Mouse (Mus musculus) heart, embryonic 14.5 days (tissue): ENCODE measurements around the gene Ccdc30. TPM values are rescaled to one million over a fixed set of nuclear protein-coding genes. Genes with fewer than 3 reads are reported as not detected.
"Not testable (repeated sequence)": the region's sequence is repeated elsewhere in the genome, so short reads cannot be mapped to it uniquely, and the experiment has no call there.

Experiments
- ATAC-seq: fragments of 200-750 bp; cut with Nextera tagmentation; 2 replicates; pipeline ENCODE4 v1.8.0; 2017; ENCODE audit warnings: low read depth, moderate TSS enrichment; ENCODE audit not compliant: insufficient number of reproducible peaks, insufficient read depth, low FRiP score
- H3K27ac ChIP-seq, 2 experiments: fragments of 200-500 bp in 1 of 2; fragments of 300-500 bp in 1 of 2; sonication (generic) in 1 of 2; replicated peaks in 1 of 2; 2 replicates each; pipeline ENCODE4 v1.5.1; 2012 to 2014; ENCODE audit warnings: low read depth in 2 of 2, low read length in 2 of 2, control low read depth in 1 of 2, mild to moderate bottlenecking in 1 of 2, mixed read lengths in 1 of 2; ENCODE audit not compliant: control insufficient read depth in 1 of 2, insufficient read depth in 1 of 2
- H3K27me3 ChIP-seq: fragments of 300-500 bp; sonication (generic); 2 replicates; pipeline ENCODE4 v1.6.1; 2014; ENCODE audit warnings: mild to moderate bottlenecking, low read length, control low read depth; ENCODE audit not compliant: control insufficient read depth, insufficient read depth
- H3K36me3 ChIP-seq: fragments of 300-500 bp; sonication (generic); 2 replicates; pipeline ENCODE4 v1.6.1; 2014; ENCODE audit warnings: mild to moderate bottlenecking, control low read depth, low read length, mixed read lengths; ENCODE audit not compliant: control insufficient read depth, insufficient read depth
- H3K4me1 ChIP-seq, 2 experiments: fragments of 200-500 bp in 1 of 2; fragments of 300-500 bp in 1 of 2; sonication (generic) in 1 of 2; 2 replicates each; pipeline ENCODE4 v1.6.1; 2012 to 2014; ENCODE audit warnings: low read length in 2 of 2, control low read depth in 1 of 2, mixed read lengths in 1 of 2; ENCODE audit not compliant: control insufficient read depth in 2 of 2, insufficient read depth in 2 of 2
- H3K4me2 ChIP-seq: fragments of 300-500 bp; sonication (generic); 2 replicates; pipeline ENCODE4 v1.6.1; 2014; ENCODE audit warnings: mild to moderate bottlenecking, low read length
- H3K4me3 ChIP-seq, 2 experiments: fragments of 200-500 bp in 1 of 2; fragments of 300-500 bp in 1 of 2; sonication (generic) in 1 of 2; 2 replicates each; pipeline ENCODE4 v1.5.1; 2012 to 2014; ENCODE audit warnings: low read length in 2 of 2, mild to moderate bottlenecking in 2 of 2, control low read depth in 1 of 2, low read depth in 1 of 2, moderate library complexity in 1 of 2; ENCODE audit not compliant: control insufficient read depth in 1 of 2, insufficient read depth in 1 of 2
- H3K9ac ChIP-seq: fragments of 300-500 bp; sonication (generic); 2 replicates; pipeline ENCODE4 v1.6.1; 2014; ENCODE audit warnings: mild to moderate bottlenecking, low read length
- H3K9me3 ChIP-seq: fragments of 300-500 bp; sonication (generic); 2 replicates; pipeline ENCODE4 v1.6.1; 2016; ENCODE audit warnings: low read length, control low read depth; ENCODE audit not compliant: control insufficient read depth
- WGBS: fragments of 180-500 bp; shearing (Covaris S2); extraction: QIAGEN DNeasy Blood & Tissue Kit; methylation state at CpG from one replicate; pipeline ENCODE4 v1.1.7; 2014; 5-methylcytosine and 5-hydroxymethylcytosine counted together
- polyA plus RNA-seq: library from polyadenylated mRNA; unstranded; fragments of >200 nt; fragmentation: Nextera tagmentation; extraction: Ambion mirVana; gene quantifications from 2 replicates; pipeline ENCODE4 v1.2.1, GENCODE M21; 2014

The Ccdc30 gene
- polyA plus RNA-seq, 1 experiment from 2014 or later: 4.6 TPM

- peak overlapping the region; percentile 87 for H3K9ac ChIP-seq
- WGBS: under 1% methylated on average over 24 of the region's 24 CpGs
- peak overlapping the region; percentile 90 to 96 for H3K4me3 ChIP-seq
- H3K27me3 ChIP-seq: no peaks in the 10 kb centered on the region
- H3K36me3 ChIP-seq: peaks cover 23% of the 10 kb centered on the region
- H3K9me3 ChIP-seq: no peaks in the 10 kb centered on the region
- H3K27ac ChIP-seq: peak overlapping the region; percentile 54 to 91; a peak in 3 of 4 replicates
- H3K4me2 ChIP-seq: peak overlapping the region; percentile 92
- peaks cover 7 to 20% of the 10 kb centered on the region in 2 experiments for H3K4me1 ChIP-seq
- ATAC-seq: no peak
These were observed 122.3 kb downstream of the Ccdc30 start for GRCm38 (mm10) chr4:119292771-119293573.

GRCm38 (mm10) chr4:119291921-119292320 lies 123.4 kb downstream of the Ccdc30 start:
- no peak for ATAC-seq
- peaks cover 25% of the 10 kb centered on the region for H3K36me3 ChIP-seq
- peaks cover 7 to 31% of the 10 kb centered on the region in 2 experiments for H3K4me1 ChIP-seq
- no peaks in the 10 kb centered on the region for H3K27me3 ChIP-seq
- peak overlapping the region; percentile 92 for H3K4me2 ChIP-seq
- no peak overlapping the region for H3K27ac ChIP-seq
- 92% methylated on average over 1 of the region's 1 CpGs for WGBS
- peak overlapping the region; percentile 87 for H3K9ac ChIP-seq
- peak overlapping the region; percentile 90 to 96; a peak in 3 of 4 replicates for H3K4me3 ChIP-seq
- no peaks in the 10 kb centered on the region for H3K9me3 ChIP-seq

- H3K27me3 ChIP-seq: no peaks in the 10 kb centered on the region
- no peak overlapping the region for H3K27ac ChIP-seq
- 71% methylated on average over 2 of the region's 2 CpGs for WGBS
- H3K9ac ChIP-seq: no peak overlapping the region
- no peak overlapping the region for H3K4me3 ChIP-seq
- H3K4me1 ChIP-seq: peaks cover 0 to 25% of the 10 kb centered on the region in 2 experiments; a peak in 3 of 4 replicates
- peaks cover 70% of the 10 kb centered on the region for H3K36me3 ChIP-seq
- H3K4me2 ChIP-seq: no peak overlapping the region
- ATAC-seq: no peak
- H3K9me3 ChIP-seq: no peaks in the 10 kb centered on the region
These were observed 130.0 kb downstream of the Ccdc30 start for GRCm38 (mm10) chr4:119285336-119285735.

- ATAC-seq: no peak
- Histone ChIP-seq H3K9me3 (no peaks in the 10 kb centered on the region), H3K4me1 (peaks cover 0 to 25% of the 10 kb centered on the region in 2 experiments; a peak in 2 of 4 replicates), H3K27ac (no peak overlapping the region), H3K4me3 (no peak overlapping the region), H3K9ac (no peak overlapping the region), H3K36me3 (peaks cover 73% of the 10 kb centered on the region), H3K27me3 (no peaks in the 10 kb centered on the region), H3K4me2 (no peak overlapping the region)
- 83% methylated on average over 1 of the region's 1 CpGs for WGBS
These were observed 130.5 kb downstream of the Ccdc30 start for GRCm38 (mm10) chr4:119284861-119285260.

GRCm38 (mm10) chr4:119278784-119279183 lies 136.5 kb downstream of the Ccdc30 start:
- not testable (repeated sequence) for H3K27me3 ChIP-seq, H3K9ac ChIP-seq, H3K4me1 ChIP-seq, H3K4me3 ChIP-seq, ATAC-seq, H3K4me2 ChIP-seq, H3K9me3 ChIP-seq, H3K27ac ChIP-seq
- 87% methylated on average over 15 of the region's 15 CpGs for WGBS
- peaks cover 90% of the 10 kb centered on the region for H3K36me3 ChIP-seq

GRCm38 (mm10) chr4:119275726-119276125 lies 139.6 kb downstream of the Ccdc30 start:
- no peak for ATAC-seq
- Histone ChIP-seq H3K9ac (no peak overlapping the region), H3K4me1 (no peaks in the 10 kb centered on the region), H3K27ac (peak overlapping the region; percentile 65 to 80), H3K9me3 (no peaks in the 10 kb centered on the region), H3K36me3 (peaks cover 90% of the 10 kb centered on the region), H3K4me3 (no peak overlapping the region), H3K4me2 (no peak overlapping the region), H3K27me3 (no peaks in the 10 kb centered on the region)
- 57% methylated on average over 2 of the region's 2 CpGs for WGBS

GRCm38 (mm10) chr4:119275226-119275625 lies 140.1 kb downstream of the Ccdc30 start:
- ATAC-seq: no peak
- Histone ChIP-seq H3K27me3 (no peaks in the 10 kb centered on the region), H3K27ac (peak overlapping the region; percentile 65 to 80), H3K9me3 (no peaks in the 10 kb centered on the region), H3K4me1 (no peaks in the 10 kb centered on the region), H3K4me3 (no peak overlapping the region), H3K36me3 (peaks cover 90% of the 10 kb centered on the region), H3K4me2 (no peak overlapping the region), H3K9ac (no peak overlapping the region)
- WGBS: 55% methylated on average over 2 of the region's 2 CpGs
